Mouse (Mus musculus) midbrain, embryonic 14.5 days (tissue): ENCODE data around the gene Mall. TPM values are rescaled to one million over a fixed set of nuclear protein-coding genes. Genes with fewer than 3 reads are reported as not detected.

Experiments
- ATAC-seq: fragments of 200-750 bp; cut with Nextera tagmentation; 2 replicates; pipeline ENCODE4 v1.8.0; 2017; ENCODE audit warnings: moderate number of reproducible peaks, moderate library complexity; ENCODE audit not compliant: low FRiP score, low TSS enrichment
- DNase-seq: peaks from one replicate; pipeline ENCODE4 v3.0.0-alpha.2; 2015
- H3K27ac ChIP-seq: fragments of 300-500 bp; sonication (generic); replicated peaks from 2 replicates; pipeline ENCODE4 v1.5.1; 2014; ENCODE audit warnings: mild to moderate bottlenecking, low read depth, low read length, moderate library complexity
- H3K27me3 ChIP-seq: fragments of 300-500 bp; sonication (generic); 2 replicates; pipeline ENCODE4 v1.6.1; 2014; ENCODE audit warnings: low read length, control low read depth, mixed read lengths; ENCODE audit not compliant: control insufficient read depth, insufficient read depth
- H3K36me3 ChIP-seq: fragments of 300-500 bp; sonication (generic); 2 replicates; pipeline ENCODE4 v1.6.1; 2014; ENCODE audit warnings: low read length, control low read depth; ENCODE audit not compliant: control insufficient read depth, insufficient read depth
- H3K4me1 ChIP-seq: fragments of 300-500 bp; sonication (generic); 2 replicates; pipeline ENCODE4 v1.6.1; 2014; ENCODE audit warnings: mild to moderate bottlenecking, antibody characterized with exemption, low read length, control low read depth; ENCODE audit not compliant: control insufficient read depth, insufficient read depth
- H3K4me2 ChIP-seq: fragments of 300-500 bp; sonication (generic); 2 replicates; pipeline ENCODE4 v1.6.1; 2014; ENCODE audit warnings: mild to moderate bottlenecking, low read length, moderate library complexity
- H3K4me3 ChIP-seq: fragments of 300-500 bp; sonication (generic); replicated peaks from 2 replicates; pipeline ENCODE4 v1.5.1; 2014; ENCODE audit warnings: low read depth, low read length
- H3K9ac ChIP-seq: fragments of 300-500 bp; sonication (generic); replicated peaks from 2 replicates; pipeline ENCODE4 v1.6.1; 2014; ENCODE audit warnings: mild to moderate bottlenecking, low read length, moderate library complexity
- H3K9me3 ChIP-seq: fragments of 300-500 bp; sonication (generic); 2 replicates; pipeline ENCODE4 v1.6.1; 2016; ENCODE audit warnings: low read length, control low read depth, mixed read lengths; ENCODE audit not compliant: control insufficient read depth
- WGBS: fragments of 180-500 bp; shearing (Covaris S2); extraction: QIAGEN DNeasy Blood & Tissue Kit; methylation state at CpG from one replicate; pipeline ENCODE4 v1.1.7; 2014; 5-methylcytosine and 5-hydroxymethylcytosine counted together
- polyA plus RNA-seq: library from polyadenylated mRNA; unstranded; fragments of >200 nt; fragmentation: Nextera tagmentation; extraction: Ambion mirVana; gene quantifications from 2 replicates; pipeline ENCODE4 v1.2.1, GENCODE M21; 2014

Mall gene
- polyA plus RNA-seq = 0.74 and 0.95 TPM in 2 replicates

DNA sequence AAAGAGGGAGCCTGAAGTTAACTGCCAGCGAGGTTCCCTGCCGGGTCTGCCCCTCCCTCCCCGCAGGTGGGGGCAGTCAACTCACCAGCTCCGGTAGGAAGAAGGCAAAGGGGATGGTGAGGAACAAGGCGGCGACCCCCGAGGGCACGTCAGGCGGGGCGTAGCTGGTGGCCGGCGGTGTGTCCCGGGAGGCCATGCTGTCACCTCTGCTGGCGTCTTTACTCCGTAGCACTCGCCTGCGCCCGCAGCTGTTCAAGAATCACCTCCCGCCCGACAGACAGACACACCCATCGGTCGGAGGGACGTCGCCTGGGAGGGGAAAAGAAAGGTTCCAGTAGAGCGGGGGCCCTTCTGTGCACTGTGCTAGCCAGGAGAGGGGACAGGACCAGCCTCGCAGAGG is at the start of gene Mall:
Gene Mall, minus strand, starts transcription at position 262 of the 400 bp plus-strand sequence.
- H3K9ac ChIP-seq = no peak within 1 kb of the TSS
- H3K4me1 ChIP-seq = 0 out of 2 replicates have a peak, but pooled peaks cover 2% of the 10 kb centered on the region
- H3K4me2 ChIP-seq = peak within 1 kb of the TSS; percentile 33
- 2% methylated on average over 26 of the region's 26 CpGs for WGBS
- ATAC-seq (no peak), DNase-seq (no peak)
- no peaks in the 10 kb centered on the region for H3K36me3 ChIP-seq
- no peak within 1 kb of the TSS for H3K4me3 ChIP-seq
- H3K27ac ChIP-seq = no peak within 1 kb of the TSS
- H3K27me3 ChIP-seq = peaks cover 14% of the 10 kb centered on the region; the same call in 1 of the 2 replicates
- H3K9me3 ChIP-seq = no peaks in the 10 kb centered on the region

- WGBS = 89% methylated on average over 5 of the region's 5 CpGs
- DNase-seq (no peak), ATAC-seq (no peak)
- Histone ChIP-seq H3K4me3 (no peak overlapping the region), H3K9me3 (no peaks in the 10 kb centered on the region), H3K4me1 (no peaks in the 10 kb centered on the region), H3K4me2 (no peak overlapping the region), H3K9ac (no peak overlapping the region), H3K27me3 (no peaks in the 10 kb centered on the region), H3K27ac (no peak overlapping the region), H3K36me3 (peaks cover 22% of the 10 kb centered on the region)
Measured at GRCm38 (mm10) chr2:127778451-127778850, 48.7 kb upstream of the Mall start.

GRCm38 (mm10) chr2:127775013-127775412 is 45.3 kb upstream of the Mall start:
- Histone ChIP-seq H3K4me3 (no peak overlapping the region), H3K4me1 (no peaks in the 10 kb centered on the region), H3K27me3 (no peaks in the 10 kb centered on the region), H3K36me3 (peaks cover 33% of the 10 kb centered on the region), H3K27ac (no peak overlapping the region; the same call in 1 of the 2 replicates), H3K4me2 (no peak overlapping the region), H3K9me3 (no peaks in the 10 kb centered on the region), H3K9ac (no peak overlapping the region)
- DNase-seq (peak; percentile 18), ATAC-seq (no peak)
- WGBS = 61% methylated on average over 3 of the region's 3 CpGs

DNA sequence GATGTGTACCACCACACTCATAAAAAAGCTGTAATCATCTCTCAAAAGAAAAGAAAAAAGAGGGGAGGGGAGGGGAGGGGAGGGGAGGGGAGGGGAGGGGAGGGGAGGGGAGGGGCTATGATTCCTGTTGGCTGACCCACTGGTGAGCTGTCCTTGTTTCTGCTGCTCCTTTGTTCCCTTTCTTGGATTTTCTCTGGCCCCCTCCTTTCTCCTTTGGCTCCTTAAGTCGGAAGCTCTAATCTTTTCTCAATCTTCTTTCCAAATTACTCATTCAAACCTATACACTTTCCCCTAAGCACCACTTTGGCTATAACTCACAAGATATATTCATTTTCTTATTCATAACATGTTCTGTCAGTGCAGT is 44.8 kb upstream of the Mall start:
- ATAC-seq (peak; percentile 46; the same call in 1 of the 2 replicates), DNase-seq (no peak)
- no peaks in the 10 kb centered on the region for H3K9me3 ChIP-seq
- H3K36me3 ChIP-seq = peaks cover 33% of the 10 kb centered on the region
- no peak overlapping the region for H3K4me3 ChIP-seq
- H3K27ac ChIP-seq = peak overlapping the region; percentile 81
- H3K9ac ChIP-seq = no peak overlapping the region; the same call in 1 of the 2 replicates
- no peaks in the 10 kb centered on the region for H3K4me1 ChIP-seq
- 0% methylated on average over 1 of the region's 1 CpGs for WGBS
- H3K4me2 ChIP-seq = peak overlapping the region; percentile 37
- no peaks in the 10 kb centered on the region for H3K27me3 ChIP-seq

DNA sequence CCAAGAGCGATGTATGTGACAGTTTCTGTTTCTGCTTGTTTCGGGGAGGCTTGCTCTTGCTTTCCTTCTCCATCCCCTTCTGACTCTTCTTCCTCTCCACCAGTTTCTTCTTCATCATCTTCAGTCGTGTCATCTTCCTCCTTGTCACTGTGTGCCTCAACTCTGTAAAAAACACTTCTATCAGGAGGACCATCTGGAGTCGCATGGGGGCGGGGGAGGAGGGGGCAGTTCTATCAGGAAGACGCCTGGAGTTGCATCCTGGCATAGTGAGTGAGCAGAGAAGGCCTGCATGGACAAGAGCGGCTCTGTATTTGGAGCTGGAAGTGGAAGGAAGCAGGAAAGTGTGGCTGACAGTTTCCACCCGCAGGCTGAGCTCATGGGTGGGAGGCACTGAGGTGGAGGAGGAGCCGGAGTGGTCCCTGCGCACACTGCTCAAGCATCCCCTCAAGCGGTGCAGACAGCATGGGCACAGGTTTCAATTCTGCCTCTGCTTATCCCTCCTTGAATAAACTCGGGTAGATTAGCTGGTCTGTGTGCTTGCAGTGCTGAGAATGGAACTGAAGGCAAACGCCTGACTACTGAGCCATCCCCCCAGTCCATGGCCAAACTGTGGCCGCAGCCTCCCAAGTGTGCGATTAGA is 44.3 kb upstream of the Mall start:
- 24% methylated on average over 15 of the region's 15 CpGs for WGBS
- Histone ChIP-seq H3K36me3 (peaks cover 28% of the 10 kb centered on the region), H3K4me3 (no peak overlapping the region), H3K4me2 (peak overlapping the region; percentile 37), H3K27me3 (no peaks in the 10 kb centered on the region), H3K27ac (peak overlapping the region; percentile 81), H3K4me1 (no peaks in the 10 kb centered on the region), H3K9me3 (no peaks in the 10 kb centered on the region), H3K9ac (no peak overlapping the region; the same call in 1 of the 2 replicates)
- DNase-seq (peak; percentile 61), ATAC-seq (peak; percentile 68)

- no peak overlapping the region for H3K27ac ChIP-seq
- no peak for ATAC-seq
- H3K9ac ChIP-seq = no peak overlapping the region
- H3K4me1 ChIP-seq = no peaks in the 10 kb centered on the region
- 95% methylated on average over 5 of the region's 5 CpGs for WGBS
- H3K36me3 ChIP-seq = peaks cover 40% of the 10 kb centered on the region
- DNase-seq = no peak
- no peaks in the 10 kb centered on the region for H3K9me3 ChIP-seq
- no peak overlapping the region for H3K4me2 ChIP-seq
- no peaks in the 10 kb centered on the region for H3K27me3 ChIP-seq
- H3K4me3 ChIP-seq = no peak overlapping the region
Measured at GRCm38 (mm10) chr2:127761587-127761986, 31.9 kb upstream of the Mall start.

DNA sequence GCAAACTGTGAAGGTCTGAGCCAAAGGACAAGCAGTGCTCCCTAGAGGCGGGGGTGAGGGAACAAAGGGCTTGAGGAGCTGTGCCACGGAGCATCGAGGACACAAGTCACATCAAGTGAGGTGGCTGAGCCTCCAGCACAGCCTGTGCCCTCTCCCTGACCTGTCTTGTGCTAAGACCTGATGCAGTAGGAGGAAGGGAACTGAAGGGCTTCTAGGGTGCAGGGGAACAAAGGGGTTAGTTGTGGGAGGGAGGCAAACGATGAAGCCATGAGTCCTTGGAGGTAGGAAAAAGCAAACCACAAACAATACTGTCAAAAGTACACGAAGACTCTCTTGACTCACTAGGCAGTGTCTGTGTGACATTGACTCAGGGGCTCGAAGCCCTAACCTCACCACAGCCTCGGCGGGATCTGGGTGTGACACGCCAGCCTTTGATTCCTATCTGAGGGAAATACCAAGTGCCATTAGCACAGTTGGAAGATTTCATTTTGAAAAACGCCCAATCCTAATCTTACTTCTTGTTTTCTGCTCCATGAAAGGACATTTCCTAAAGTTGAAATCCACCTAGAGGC is 30.8 kb upstream of the Mall start:
- Histone ChIP-seq H3K27ac (no peak overlapping the region), H3K9ac (no peak overlapping the region), H3K36me3 (peaks cover 40% of the 10 kb centered on the region), H3K4me3 (no peak overlapping the region), H3K9me3 (no peaks in the 10 kb centered on the region), H3K27me3 (no peaks in the 10 kb centered on the region), H3K4me1 (no peaks in the 10 kb centered on the region), H3K4me2 (no peak overlapping the region)
- DNase-seq (no peak), ATAC-seq (no peak)
- 85% methylated on average over 10 of the region's 10 CpGs for WGBS

GRCm38 (mm10) chr2:127760014-127760413 is 30.3 kb upstream of the Mall start:
- Histone ChIP-seq H3K36me3 (peaks cover 35% of the 10 kb centered on the region), H3K4me3 (no peak overlapping the region), H3K9ac (no peak overlapping the region), H3K4me2 (no peak overlapping the region), H3K27ac (no peak overlapping the region), H3K27me3 (no peaks in the 10 kb centered on the region), H3K4me1 (no peaks in the 10 kb centered on the region), H3K9me3 (no peaks in the 10 kb centered on the region)
- WGBS = 92% methylated on average over 6 of the region's 6 CpGs
- no peak for DNase-seq
- no peak for ATAC-seq
